Mouse (Mus musculus): ENCODE data around the gene Plscr2.
A peak's percentile ranks its signal among the peaks of the same experiment; 100 is the strongest.

The Plscr2 gene

DNA sequence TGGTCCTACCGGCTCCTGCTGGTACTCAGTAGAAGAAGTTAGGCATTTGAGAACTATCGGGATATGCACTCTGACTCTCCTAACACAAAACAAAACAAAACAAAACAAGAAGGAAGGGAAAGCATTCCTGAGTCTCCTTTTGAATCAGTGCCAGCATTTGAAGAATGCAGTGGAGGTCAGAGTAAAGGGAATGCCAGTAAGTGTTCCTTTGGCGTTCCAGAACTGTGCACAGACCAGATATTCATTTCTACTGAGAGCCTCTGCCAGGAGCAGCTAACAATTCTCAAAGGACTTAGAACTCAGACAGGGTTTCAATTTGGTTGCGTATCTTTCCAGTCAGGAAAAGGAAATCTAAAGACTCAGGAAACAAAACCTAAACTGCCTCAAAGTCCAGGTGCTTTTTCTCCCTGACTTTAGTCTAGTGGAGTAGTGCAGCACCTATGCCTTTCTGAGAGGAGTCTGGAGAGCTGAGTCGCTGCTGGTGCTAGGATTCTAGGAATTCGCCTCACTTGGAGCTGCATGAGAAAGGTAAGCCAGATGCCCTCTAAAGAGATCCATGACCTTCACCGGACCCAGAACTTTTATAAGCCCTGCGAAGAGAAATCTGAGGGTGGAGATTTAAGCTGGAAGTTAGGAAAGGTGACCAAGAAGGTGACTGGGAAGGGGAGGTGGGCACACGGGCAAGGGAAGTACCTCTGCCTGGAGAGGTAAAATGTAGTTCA, at the start of gene Plscr2:
TSS of gene Plscr2 (plus strand) at position 117 of the 722 bp plus-strand sequence.
- no peak for DNase-seq

GRCm38 (mm10) chr9:92226127-92226655, 49.2 kb upstream of the Plscr2 start:
- DNase-seq = no peak

DNA sequence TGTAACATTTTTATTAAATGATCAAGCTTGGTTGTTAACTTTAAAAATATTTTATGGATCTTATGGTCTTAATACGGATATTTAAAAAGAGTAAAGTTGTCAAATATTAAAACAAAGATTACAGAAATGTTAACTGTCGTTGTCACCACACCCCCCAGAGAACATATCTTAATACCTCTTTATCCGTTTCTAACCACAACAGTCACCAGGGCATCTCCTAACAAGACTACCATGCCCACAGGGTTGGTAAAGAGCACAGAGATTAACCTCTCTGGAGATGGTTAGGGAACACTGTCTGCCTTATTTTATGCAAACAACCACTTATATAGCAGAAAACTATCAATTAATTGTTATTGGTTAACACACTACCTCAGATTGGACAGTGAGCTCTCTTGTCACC, 48.6 kb upstream of the Plscr2 start:
- no peak for DNase-seq

GRCm38 (mm10) chr9:92228867-92229832, 46.3 kb upstream of the Plscr2 start:
- no peak for DNase-seq

GRCm38 (mm10) chr9:92229833-92230205, 45.6 kb upstream of the Plscr2 start:
- no peak for DNase-seq

- no peak for DNase-seq
These were observed 40.4 kb upstream of the Plscr2 start for GRCm38 (mm10) chr9:92234901-92235458.

DNA sequence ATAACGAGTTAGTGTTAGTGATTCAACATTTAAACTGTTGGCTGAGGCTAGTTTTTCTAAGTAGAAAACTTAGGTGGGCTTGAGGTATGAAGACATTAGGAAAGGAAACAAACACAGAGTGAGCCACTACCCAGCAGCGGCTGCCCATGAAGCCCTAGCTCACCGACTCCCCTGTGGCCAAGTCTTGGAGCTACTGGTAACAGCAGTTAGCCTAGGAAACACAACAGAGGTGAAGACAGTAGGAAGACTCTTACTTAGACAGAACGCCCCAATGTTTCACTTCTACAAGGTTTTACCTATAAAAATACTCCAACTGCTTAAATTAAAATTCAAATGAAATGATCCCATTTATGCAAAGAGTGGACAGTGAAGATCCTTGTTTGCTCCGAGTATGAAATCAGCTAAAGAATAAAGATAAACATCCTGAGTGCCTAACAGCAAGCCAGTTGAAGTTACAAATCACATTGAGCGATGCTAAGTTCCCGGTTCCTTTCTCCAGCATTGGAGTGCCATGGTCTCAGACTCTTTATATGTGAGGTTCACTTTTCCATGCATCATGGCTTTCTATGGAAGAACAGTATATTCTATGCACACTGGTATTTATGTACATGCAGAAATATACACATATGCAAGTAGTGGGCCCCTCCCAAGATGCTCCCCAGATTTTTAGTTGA, 26.5 kb upstream of the Plscr2 start:
- DNase-seq = no peak

DNA sequence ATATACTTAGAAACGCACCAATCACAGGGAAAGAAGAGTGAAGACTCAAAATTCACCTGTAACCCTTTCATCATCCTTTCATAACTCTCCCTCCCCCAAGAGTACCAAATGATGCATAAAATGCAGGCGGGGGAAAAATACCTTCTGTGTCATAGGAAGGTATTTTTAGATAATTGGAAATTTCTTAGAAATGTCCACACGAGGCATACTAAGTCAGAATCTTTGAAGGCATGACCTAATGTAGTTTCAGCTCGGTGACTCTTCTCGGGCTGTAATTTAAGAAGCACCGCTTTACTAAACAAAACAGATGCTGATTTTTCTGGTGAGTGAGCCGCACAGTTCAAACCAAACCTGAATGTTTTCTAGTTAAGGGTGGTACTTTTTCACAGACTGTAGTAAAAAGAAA, 26.0 kb upstream of the Plscr2 start, which contains the start of gene Plscr1:
TSS of gene Plscr1 (plus strand) at position 304 of the 406 bp plus-strand sequence.
- no peak for DNase-seq

DNA sequence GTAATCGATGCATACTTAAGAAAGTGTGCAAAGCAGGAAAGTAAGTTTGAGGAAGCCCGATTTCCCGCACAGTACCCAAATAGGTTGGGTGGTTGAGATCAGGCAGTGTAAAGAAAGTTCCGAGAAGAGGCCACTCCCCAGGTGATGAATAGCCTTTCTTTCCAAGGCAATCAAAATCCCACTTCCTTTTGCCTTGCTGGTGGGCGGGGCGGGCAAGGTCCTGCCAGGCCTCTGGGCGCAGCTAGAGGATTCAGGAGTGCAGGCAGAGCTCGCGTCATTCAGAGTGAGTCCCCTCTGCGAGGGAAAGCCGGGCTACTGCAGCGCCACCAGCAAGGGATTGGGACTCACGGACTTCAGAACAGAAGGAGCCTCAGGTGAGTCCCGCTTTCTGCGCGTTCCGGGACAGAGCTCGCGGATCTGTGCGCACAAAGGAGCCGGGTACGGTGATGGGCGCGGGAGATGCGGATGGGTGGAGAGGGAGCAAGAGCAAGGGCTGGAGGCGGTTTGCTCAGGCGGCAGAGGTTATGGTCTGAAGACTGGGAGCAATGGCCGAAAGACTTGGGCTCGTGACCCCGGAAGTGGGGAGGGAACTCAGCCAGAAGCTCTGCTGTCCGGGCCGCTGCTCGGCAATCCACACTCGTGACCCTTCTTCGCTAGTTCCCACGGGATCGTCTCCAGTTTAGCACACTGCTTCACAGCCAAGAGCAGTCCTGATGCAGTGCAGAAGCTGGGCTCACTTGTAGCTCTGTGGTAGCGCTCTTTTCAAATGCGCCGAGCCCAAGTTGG, 25.2 kb upstream of the Plscr2 start:
- DNase-seq = peak; percentile 43

DNA sequence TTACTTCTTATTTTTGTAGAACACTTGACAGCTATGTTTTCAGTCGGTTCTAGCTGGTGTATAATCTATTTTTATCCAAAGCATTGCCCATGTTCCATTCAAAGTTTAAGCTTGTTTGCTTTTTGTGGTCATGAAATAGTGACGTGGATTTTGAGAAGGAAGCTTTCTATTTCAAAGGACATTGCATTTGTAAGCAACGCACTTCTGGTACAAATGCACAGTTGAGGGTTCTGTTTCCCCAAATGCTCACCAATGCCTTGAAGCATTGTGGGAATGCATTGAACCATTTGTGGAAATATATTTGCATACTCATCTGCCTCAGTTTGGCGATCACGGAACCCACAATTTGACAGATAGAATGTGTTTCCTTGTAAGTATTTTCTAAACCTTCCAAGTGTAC, 22.7 kb upstream of the Plscr2 start:
- DNase-seq = no peak

DNA sequence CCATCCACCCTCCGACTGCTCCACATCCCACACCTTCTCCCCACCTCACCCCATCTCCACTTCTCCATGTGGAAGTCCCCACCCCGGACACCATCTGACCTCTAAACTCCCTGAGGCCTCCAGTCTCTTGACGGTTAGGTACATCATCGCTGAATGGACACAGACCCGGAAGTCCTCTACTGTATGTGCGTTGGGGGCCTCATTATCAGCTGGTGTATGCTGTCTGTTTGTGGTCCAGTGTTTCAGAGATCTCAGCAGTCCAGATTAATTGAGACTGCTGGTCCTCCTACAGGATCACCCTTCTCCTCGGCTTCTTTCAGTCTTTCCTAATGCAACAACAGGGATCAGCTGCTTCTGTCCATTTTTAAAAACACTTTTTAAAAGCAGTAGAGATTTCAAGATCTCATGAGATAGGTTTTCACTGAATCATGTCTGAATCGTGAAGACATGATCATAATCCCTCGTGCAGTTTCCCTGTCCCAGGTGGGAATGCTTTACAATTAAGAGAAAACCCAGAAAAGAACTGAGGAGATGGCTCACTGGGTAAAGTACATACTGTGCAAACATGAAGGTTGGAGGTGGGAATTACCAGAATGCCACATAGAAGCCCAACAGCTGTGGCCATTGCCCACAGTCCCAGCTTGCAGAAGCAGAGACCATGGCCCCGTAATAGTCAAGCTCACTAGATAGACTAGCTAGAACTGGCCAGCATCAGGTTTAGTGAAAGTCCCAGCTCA, 21.6 kb upstream of the Plscr2 start:
- DNase-seq = no peak

DNA sequence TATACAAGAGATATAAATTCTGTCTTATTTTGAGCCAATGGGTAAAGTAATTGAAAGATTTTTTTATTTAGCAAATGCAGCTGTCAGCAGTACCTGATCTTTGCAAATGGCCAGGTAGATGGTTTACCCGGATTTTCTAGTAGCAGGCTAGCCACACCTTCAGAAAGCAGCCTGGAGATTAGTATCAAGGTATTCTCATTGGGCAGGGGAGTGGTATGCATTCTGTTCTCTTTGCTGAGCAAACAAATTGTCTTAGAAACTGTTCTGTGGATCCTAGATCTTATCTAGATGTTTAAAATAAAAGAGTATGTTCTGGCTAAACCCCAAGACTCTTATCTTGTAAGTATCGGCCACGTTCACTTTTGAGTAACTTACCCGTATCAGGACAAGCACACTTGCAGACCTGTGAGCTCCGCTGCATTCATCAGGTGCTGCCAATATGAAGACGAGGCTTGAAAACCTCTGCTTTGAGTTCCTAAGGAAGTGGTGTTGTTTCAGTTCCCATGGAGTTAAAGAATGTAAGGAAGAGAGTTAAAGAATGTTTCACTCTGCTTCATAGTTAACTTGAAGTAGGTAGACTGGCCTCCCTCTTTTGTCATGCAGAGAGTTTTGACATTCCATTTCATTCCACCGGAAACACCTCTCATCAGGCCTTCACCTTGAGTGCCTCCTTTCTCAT, 14.8 kb upstream of the Plscr2 start:
- DNase-seq = no peak

- DNase-seq = no peak
These were observed 9.7 kb upstream of the Plscr2 start for GRCm38 (mm10) chr9:92265719-92266118.

DNA sequence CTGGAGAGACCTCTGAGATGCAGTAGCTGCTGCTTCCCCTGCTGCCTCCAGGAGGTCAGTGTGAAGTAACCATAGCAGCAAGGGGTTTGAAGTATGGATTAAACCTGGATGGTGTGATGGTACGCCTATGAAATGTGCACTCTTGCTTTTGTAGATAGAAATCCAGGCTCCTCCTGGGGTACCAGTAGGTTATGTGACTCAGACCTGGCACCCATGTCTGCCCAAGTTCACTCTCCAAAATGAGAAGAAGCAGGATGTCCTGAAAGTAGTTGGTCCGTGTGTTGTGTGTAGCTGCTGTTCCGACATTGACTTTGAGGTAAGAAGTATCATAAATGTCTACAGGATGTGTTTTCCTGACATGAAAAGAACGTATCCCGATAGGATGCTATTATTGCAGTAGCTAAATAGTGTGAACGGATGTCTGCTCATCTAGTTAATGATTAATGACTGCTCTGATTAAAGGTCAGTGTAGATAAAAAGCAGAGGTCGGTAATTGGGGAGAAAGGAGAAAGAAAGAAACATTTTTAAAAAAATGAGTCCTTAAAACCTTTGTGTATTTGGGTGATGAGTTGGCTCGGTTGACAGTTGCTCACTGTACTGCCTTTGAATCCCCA, 8.7 kb upstream of the Plscr2 start:
- no peak for DNase-seq

DNA sequence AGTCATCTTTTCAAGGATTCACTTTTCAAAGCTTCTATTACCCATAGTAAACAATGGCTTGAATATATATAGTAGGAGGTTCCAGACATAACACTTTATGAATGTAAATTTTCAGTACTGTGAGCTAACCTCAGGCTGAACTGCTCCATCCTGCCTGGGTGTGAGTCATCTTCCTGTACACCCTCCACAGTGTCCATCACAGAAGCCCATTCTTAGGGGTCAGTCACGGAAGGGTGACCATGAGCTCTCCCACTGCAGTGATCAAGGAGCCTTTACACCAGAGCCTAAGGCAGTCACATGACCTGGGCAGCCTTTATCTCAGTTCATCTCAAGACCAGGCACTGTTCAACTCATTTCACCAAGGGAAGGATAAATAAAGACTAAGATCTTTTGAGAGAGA, 7.7 kb upstream of the Plscr2 start:
- no peak for DNase-seq

GRCm38 (mm10) chr9:92269829-92270404, 5.5 kb upstream of the Plscr2 start:
- no peak for DNase-seq

- DNase-seq = peak; percentile 16
These were observed 4.5 kb upstream of the Plscr2 start for GRCm38 (mm10) chr9:92270927-92271326.

GRCm38 (mm10) chr9:92272650-92273049, 2.8 kb upstream of the Plscr2 start:
- DNase-seq = no peak

DNA sequence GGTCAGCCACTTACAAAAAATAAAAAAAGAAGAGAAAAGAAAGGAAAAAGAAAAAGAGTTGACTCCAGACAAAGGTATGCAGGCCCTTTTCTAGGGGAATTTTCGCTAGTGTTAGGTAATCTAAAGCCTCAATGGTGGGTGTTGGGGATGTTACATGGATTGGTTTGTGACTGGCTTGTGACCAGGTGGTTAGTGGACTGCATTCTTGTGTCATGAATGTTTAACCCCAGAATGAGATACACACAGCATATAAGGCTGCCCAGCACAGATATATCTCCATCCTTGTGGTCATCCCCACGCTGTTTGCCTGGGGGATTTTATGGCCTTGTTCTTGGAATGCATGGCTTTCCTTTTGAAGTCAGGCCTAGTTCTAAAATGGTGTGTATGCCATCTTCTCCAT, 2.1 kb upstream of the Plscr2 start:
- no peak for DNase-seq
